Mouse (Mus musculus) cerebellum, postnatal 36 days (tissue): ENCODE data around the gene Abhd17c.

Experiments used
- DNase-seq, 2 experiments: peaks; one replicate each; pipeline ENCODE4 v3.0.0; 2021 to 2022; ENCODE audit warnings: mixed read lengths in 2 of 2

The Abhd17c gene

GRCm38 (mm10) chr7:84059799-84060198, 91.9 kb downstream of the Abhd17c start:
- DNase-seq, result no peak
